Mouse (Mus musculus) cortical plate, adult 2 months (tissue): Measurements from ENCODE around the gene Msl2.

Experiments used
- CTCF ChIP-seq: fragments of 200-500 bp; IDR thresholded peaks from 2 replicates; pipeline ENCODE4 v1.5.1; 2011; ENCODE audit warnings: mild to moderate bottlenecking, control low read depth, low read length; ENCODE audit not compliant: insufficient read depth; ENCODE audit errors: extremely low read depth
- POLR2A ChIP-seq: fragments of 200-500 bp; IDR thresholded peaks from 2 replicates; pipeline ENCODE4 v1.6.1; 2011; ENCODE audit warnings: mild to moderate bottlenecking, low read length, control low read depth; ENCODE audit not compliant: insufficient read depth; ENCODE audit errors: extremely low read depth

DNA sequence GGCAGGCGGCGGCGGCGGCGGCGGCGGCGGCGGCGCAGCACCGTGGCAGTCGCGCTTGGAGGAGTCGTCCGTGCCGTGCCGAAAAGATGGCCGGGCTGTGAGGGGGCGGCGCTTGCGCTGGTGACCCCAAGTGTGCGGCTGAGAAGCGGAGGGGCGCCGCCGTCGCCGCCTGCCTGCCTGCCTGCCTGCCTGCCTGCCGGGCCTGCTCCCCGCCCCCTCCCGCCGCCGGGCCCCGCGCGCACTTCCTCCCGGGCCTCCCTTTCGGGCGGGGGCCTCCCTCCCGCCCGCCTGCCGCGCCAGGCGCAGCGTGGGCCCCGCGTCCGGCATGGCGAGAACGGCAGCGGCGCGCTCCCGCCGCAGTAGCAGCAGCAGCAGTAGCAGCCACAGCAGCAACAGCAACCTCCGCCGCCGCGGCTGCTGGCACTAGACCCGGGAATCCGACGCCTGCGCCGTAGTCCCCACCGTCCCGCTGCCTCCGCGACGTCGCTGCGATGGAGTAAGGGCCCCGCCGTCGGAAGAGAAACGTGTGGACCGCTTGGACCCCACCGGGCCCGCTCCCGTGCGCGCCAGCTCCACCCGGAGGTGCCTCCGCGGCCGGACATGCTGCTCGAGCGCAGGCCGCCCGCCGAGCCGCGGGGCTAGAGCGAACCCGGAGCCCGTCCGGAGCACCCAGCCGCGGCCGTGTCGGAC, 576 bp downstream of the Msl2 start:
- no peak for TF ChIP-seq CTCF
- no peak for TF ChIP-seq POLR2A
